Mouse (Mus musculus) right cerebral cortex, postnatal 10 days (tissue): ENCODE data around the gene Prr23a2.

Experiments used
- DNase-seq, 2 experiments: peaks; one replicate each; pipeline ENCODE4 v3.0.0; 2021; ENCODE audit warnings: low spot score in 2 of 2

Gene Prr23a2

GRCm38 (mm10) chr9:98856210-98856609, at the start of gene Prr23a2:
TSS of gene Prr23a2 (plus strand) at chr9:98856494.
- no peak for DNase-seq

- DNase-seq = no peak
Measured at GRCm38 (mm10) chr9:98807631-98808030, 48.7 kb upstream of the Prr23a2 start.

GRCm38 (mm10) chr9:98809526-98809925, 46.8 kb upstream of the Prr23a2 start:
- peak; percentile 50 to 70 for DNase-seq

GRCm38 (mm10) chr9:98816066-98816465, 40.2 kb upstream of the Prr23a2 start:
- no peak for DNase-seq

- DNase-seq = no peak
Measured at GRCm38 (mm10) chr9:98817592-98817991, 38.7 kb upstream of the Prr23a2 start.

- no peak for DNase-seq
Measured at GRCm38 (mm10) chr9:98818971-98819370, 37.3 kb upstream of the Prr23a2 start.

- no peak for DNase-seq
Measured at GRCm38 (mm10) chr9:98819481-98819880, 36.8 kb upstream of the Prr23a2 start.

GRCm38 (mm10) chr9:98820461-98820860, 35.8 kb upstream of the Prr23a2 start:
- DNase-seq = no peak

- DNase-seq = no peak
Measured at GRCm38 (mm10) chr9:98821067-98821466, 35.2 kb upstream of the Prr23a2 start.

GRCm38 (mm10) chr9:98823805-98824204, 32.5 kb upstream of the Prr23a2 start:
- DNase-seq = no peak

GRCm38 (mm10) chr9:98829508-98829907, 26.8 kb upstream of the Prr23a2 start:
- DNase-seq = no peak

- no peak for DNase-seq
Measured at GRCm38 (mm10) chr9:98837537-98838074, 18.7 kb upstream of the Prr23a2 start.

- no peak for DNase-seq
Measured at GRCm38 (mm10) chr9:98842117-98842516, 14.2 kb upstream of the Prr23a2 start, which contains the start of gene Prr23a1. TSS of gene Prr23a1 (plus strand) at chr9:98842503.

- no peak for DNase-seq
Measured at GRCm38 (mm10) chr9:98863463-98863862, 7.2 kb downstream of the Prr23a2 start.

GRCm38 (mm10) chr9:98864571-98864970, 8.3 kb downstream of the Prr23a2 start, which contains the start of gene Prr23a3:
TSS of gene Prr23a3 (plus strand) at chr9:98864767.
- DNase-seq = no peak

- DNase-seq = no peak
Measured at GRCm38 (mm10) chr9:98901486-98901885, 45.2 kb downstream of the Prr23a2 start.

- DNase-seq = no peak
Measured at GRCm38 (mm10) chr9:98902819-98903218, 46.5 kb downstream of the Prr23a2 start, which contains the start of gene 7420426K07Rik. TSS of gene 7420426K07Rik (plus strand) at chr9:98903119.
